12 mouse cellular contexts compared by ENCODE assay signal in the genomic region with DNA sequence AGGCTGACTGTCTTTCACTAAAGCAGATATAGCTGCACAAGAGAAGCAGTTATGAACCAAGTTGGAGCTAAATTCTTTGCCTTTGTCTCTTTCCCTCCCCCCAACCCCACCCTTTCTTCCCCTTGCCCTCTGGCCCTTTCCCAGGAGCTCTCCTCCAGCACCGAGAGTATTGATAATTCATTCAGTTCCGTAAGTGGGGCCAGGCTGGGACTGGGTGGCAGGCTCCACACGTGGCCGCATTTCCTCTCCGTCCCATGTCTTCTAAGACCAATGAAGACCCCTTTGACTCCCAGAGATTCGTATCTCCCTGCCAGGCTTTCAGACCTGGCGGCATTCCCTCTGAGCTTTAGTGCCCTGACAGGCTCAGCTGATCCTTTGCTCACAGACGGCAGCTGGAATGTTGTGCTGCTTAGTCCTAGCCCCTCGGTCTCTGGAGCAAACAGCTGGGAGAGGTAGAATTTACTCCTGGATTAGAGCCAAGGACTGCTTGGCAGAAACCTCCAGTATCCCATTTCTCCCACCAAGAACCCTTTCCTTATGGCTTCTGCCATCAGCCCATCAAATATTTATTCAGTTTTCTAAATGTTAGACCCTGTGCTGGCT. TPM values are rescaled to one million over a fixed set of nuclear protein-coding genes. Genes with fewer than 3 reads are reported as not detected.
DNase-seq lines count a peak whose midpoint lies in the region; ATAC-seq lines count a peak whose summit lies in the region.
"Had no signal": no experiment of that assay in that cellular context is flagged by ENCODE, and none has a peak within 500 bp of the region (broad histone marks: within the 10 kb centered on the region; RNA-seq: fewer than 3 reads in every experiment).

No protein-coding gene starts in this region.

- 49% methylated on average over 9 of the region's 9 CpGs for WGBS in limb, embryonic 12.5 days
- 58% methylated on average over 9 of the region's 9 CpGs for WGBS in limb, embryonic 10.5 days
- 11% methylated on average over 9 of the region's 9 CpGs for WGBS in embryonic facial prominence, embryonic 15.5 days
- 29% methylated on average over 9 of the region's 9 CpGs for WGBS in intestine, embryonic 15.5 days
- 18% methylated on average over 9 of the region's 9 CpGs for WGBS in stomach, embryonic 14.5 days

- no peak overlapping the region for H3K4me3 ChIP-seq in limb, embryonic 12.5 days (replicated peaks)
- no peak overlapping the region for H3K4me3 ChIP-seq in limb, embryonic 10.5 days
- no peak overlapping the region for H3K4me3 ChIP-seq in embryonic facial prominence, embryonic 15.5 days (replicated peaks)
- no peak overlapping the region for H3K4me3 ChIP-seq in intestine, embryonic 15.5 days (replicated peaks)
- no peak overlapping the region for H3K4me3 ChIP-seq in stomach, embryonic 14.5 days (ENCODE audit: low read depth, low read length)
- H3K4me3 ChIP-seq: erythroblast, embryonic 14.5 days; midbrain, embryonic 10.5 days had no signal

- H3K27ac ChIP-seq in limb, embryonic 12.5 days: peak overlapping the region; percentile 47
- H3K27ac ChIP-seq in limb, embryonic 10.5 days: no peak overlapping the region
- H3K27ac ChIP-seq in embryonic facial prominence, embryonic 15.5 days (replicated peaks): peak overlapping the region; percentile 77
- peak overlapping the region; percentile 9 for H3K27ac ChIP-seq in intestine, embryonic 15.5 days
- peak overlapping the region; percentile 68 for H3K27ac ChIP-seq in stomach, embryonic 14.5 days (ENCODE audit: low read length)
- H3K27ac ChIP-seq: midbrain, embryonic 10.5 days had no signal

- peak overlapping the region; percentile 8; the same call in 1 of the 2 replicates for H3K4me2 ChIP-seq in limb, embryonic 12.5 days
- peak overlapping the region; percentile 21; the same call in 1 of the 2 replicates for H3K4me2 ChIP-seq in embryonic facial prominence, embryonic 15.5 days (replicated peaks)
- peak overlapping the region; percentile 18 for H3K4me2 ChIP-seq in intestine, embryonic 15.5 days (replicated peaks)
- H3K4me2 ChIP-seq in stomach, embryonic 14.5 days (replicated peaks; ENCODE audit: low read depth, low read length): no peak overlapping the region

- H3K4me1 ChIP-seq in limb, embryonic 12.5 days (replicated peaks): no peaks in the 10 kb centered on the region; the same call in none of the 2 replicates
- no peaks in the 10 kb centered on the region for H3K4me1 ChIP-seq in limb, embryonic 10.5 days
- H3K4me1 ChIP-seq in embryonic facial prominence, embryonic 15.5 days: peaks cover 37% of the 10 kb centered on the region
- H3K4me1 ChIP-seq in intestine, embryonic 15.5 days (replicated peaks): peaks cover 29% of the 10 kb centered on the region
- H3K4me1 ChIP-seq in stomach, embryonic 14.5 days (ENCODE audit: control insufficient read depth, insufficient read depth, low read length): peaks cover 18% of the 10 kb centered on the region

- H3K27me3 ChIP-seq in limb, embryonic 12.5 days: no peaks in the 10 kb centered on the region
- no peaks in the 10 kb centered on the region for H3K27me3 ChIP-seq in limb, embryonic 10.5 days (ENCODE audit: low read depth, poor library complexity, severe bottlenecking)
- no peaks in the 10 kb centered on the region for H3K27me3 ChIP-seq in embryonic facial prominence, embryonic 15.5 days
- no peaks in the 10 kb centered on the region for H3K27me3 ChIP-seq in intestine, embryonic 15.5 days (replicated peaks)
- no peaks in the 10 kb centered on the region for H3K27me3 ChIP-seq in stomach, embryonic 14.5 days (ENCODE audit: control insufficient read depth, insufficient read depth, low read length)

- no peak overlapping the region for H3K9ac ChIP-seq in limb, embryonic 12.5 days (replicated peaks)
- no peak overlapping the region for H3K9ac ChIP-seq in embryonic facial prominence, embryonic 15.5 days
- H3K9ac ChIP-seq in intestine, embryonic 15.5 days: no peak overlapping the region
- no peak overlapping the region for H3K9ac ChIP-seq in stomach, embryonic 14.5 days (replicated peaks; ENCODE audit: low read depth, low read length)

- no peak for DNase-seq in limb, embryonic 10.5 days (ENCODE audit: low spot score)
- no peak for DNase-seq in cerebellum, adult 9-11 months
- no peak for DNase-seq in thymus, postnatal 0 days (ENCODE audit: low spot score)
- DNase-seq: thymus, adult 2 months had no signal

- no peak; the same call in 1 of the 2 replicates for ATAC-seq in limb, embryonic 12.5 days (ENCODE audit: insufficient number of reproducible peaks, insufficient read depth, low FRiP score, low TSS enrichment, low read depth)
- peak; percentile 81; the same call in 1 of the 2 replicates for ATAC-seq in embryonic facial prominence, embryonic 15.5 days (ENCODE audit: insufficient number of reproducible peaks, low FRiP score, low TSS enrichment, low read depth)
- peak; percentile 53 for ATAC-seq in intestine, embryonic 15.5 days
- peak; percentile 53; the same call in 1 of the 2 replicates for ATAC-seq in stomach, embryonic 14.5 days (ENCODE audit: insufficient number of reproducible peaks, insufficient read depth, low FRiP score, low read depth)
- no peak for ATAC-seq in activated CD4-positive, CD25-positive, alpha-beta regulatory T cell, adult 4 months

- peaks cover 77% of the 10 kb centered on the region for H3K36me3 ChIP-seq in limb, embryonic 12.5 days
- H3K36me3 ChIP-seq in limb, embryonic 10.5 days: peaks cover 88% of the 10 kb centered on the region
- H3K36me3 ChIP-seq in embryonic facial prominence, embryonic 15.5 days: peaks cover 44% of the 10 kb centered on the region
- H3K36me3 ChIP-seq in intestine, embryonic 15.5 days: peaks cover 12% of the 10 kb centered on the region
- peaks cover 42% of the 10 kb centered on the region for H3K36me3 ChIP-seq in stomach, embryonic 14.5 days (ENCODE audit: control insufficient read depth, insufficient read depth, low read length)

- no peaks in the 10 kb centered on the region for H3K9me3 ChIP-seq in limb, embryonic 12.5 days
- no peaks in the 10 kb centered on the region for H3K9me3 ChIP-seq in limb, embryonic 10.5 days (replicated peaks)
- H3K9me3 ChIP-seq in embryonic facial prominence, embryonic 15.5 days (replicated peaks): no peaks in the 10 kb centered on the region
- H3K9me3 ChIP-seq in intestine, embryonic 15.5 days: no peaks in the 10 kb centered on the region
- H3K9me3 ChIP-seq in stomach, embryonic 14.5 days (ENCODE audit: control insufficient read depth, low read depth, low read length): no peaks in the 10 kb centered on the region
- H3K9me3 ChIP-seq: G1E; midbrain, embryonic 10.5 days had no signal

RNA-seq across cellular contexts. Expression of a gene that starts 14.7 kb away (rescaled TPM):
- polyA plus RNA-seq in limb, embryonic 12.5 days (2016; fragmentation: Nextera tagmentation; extraction: Ambion mirVana): 26.6 and 28.1 TPM in 2 replicates
- polyA plus RNA-seq in limb, embryonic 10.5 days (2016; fragmentation: Nextera tagmentation; extraction: Ambion mirVana): 18.9 and 22.2 TPM in 2 replicates
- 24.3 and 29.0 TPM in 2 replicates for polyA plus RNA-seq in embryonic facial prominence, embryonic 15.5 days (2015; fragmentation: Nextera tagmentation; extraction: Ambion mirVana)
- polyA plus RNA-seq in intestine, embryonic 15.5 days (2015; fragmentation: Nextera tagmentation; extraction: Ambion mirVana): 19.8 and 22.6 TPM in 2 replicates
- polyA plus RNA-seq in stomach, embryonic 14.5 days (2014; fragmentation: Nextera tagmentation; extraction: Ambion mirVana): 24.7 and 32.8 TPM in 2 replicates
- polyA plus RNA-seq in activated CD4-positive, CD25-positive, alpha-beta regulatory T cell, adult 4 months (2017; shearing (Covaris generic)): 10 to 100 TPM in 1 of 2 experiments, 1 to 10 TPM in 1; 9.5 to 10.9 TPM
- 18.4 and 21.6 TPM in 2 replicates for polyA plus RNA-seq in thymus, postnatal 0 days (2015; fragmentation: Nextera tagmentation; extraction: Ambion mirVana)

RNA-seq across cellular contexts. Expression of a gene that starts 26.0 kb away (rescaled TPM):
- 34.7 and 35.0 TPM in 2 replicates for polyA plus RNA-seq in limb, embryonic 12.5 days (2016; fragmentation: Nextera tagmentation; extraction: Ambion mirVana)
- 38.6 and 40.8 TPM in 2 replicates for polyA plus RNA-seq in limb, embryonic 10.5 days (2016; fragmentation: Nextera tagmentation; extraction: Ambion mirVana)
- 21.4 and 25.2 TPM in 2 replicates for polyA plus RNA-seq in embryonic facial prominence, embryonic 15.5 days (2015; fragmentation: Nextera tagmentation; extraction: Ambion mirVana)
- 17.4 and 19.9 TPM in 2 replicates for polyA plus RNA-seq in intestine, embryonic 15.5 days (2015; fragmentation: Nextera tagmentation; extraction: Ambion mirVana)
- polyA plus RNA-seq in stomach, embryonic 14.5 days (2014; fragmentation: Nextera tagmentation; extraction: Ambion mirVana): 30.3 and 34.9 TPM in 2 replicates
- 10 to 100 TPM; 11.7 to 14.0 TPM for polyA plus RNA-seq in activated CD4-positive, CD25-positive, alpha-beta regulatory T cell, adult 4 months (2017; shearing (Covaris generic))
- polyA plus RNA-seq in thymus, postnatal 0 days (2015; fragmentation: Nextera tagmentation; extraction: Ambion mirVana): 16.7 and 18.4 TPM in 2 replicates

RNA-seq across cellular contexts. Expression of a gene that starts 35.4 kb away (rescaled TPM):
- 13.1 and 15.3 TPM in 2 replicates for polyA plus RNA-seq in limb, embryonic 12.5 days (2016; fragmentation: Nextera tagmentation; extraction: Ambion mirVana)
- polyA plus RNA-seq in limb, embryonic 10.5 days (2016; fragmentation: Nextera tagmentation; extraction: Ambion mirVana): 6.7 and 10.8 TPM in 2 replicates
- 8.7 and 11.0 TPM in 2 replicates for polyA plus RNA-seq in embryonic facial prominence, embryonic 15.5 days (2015; fragmentation: Nextera tagmentation; extraction: Ambion mirVana)
- 6.2 and 6.9 TPM in 2 replicates for polyA plus RNA-seq in intestine, embryonic 15.5 days (2015; fragmentation: Nextera tagmentation; extraction: Ambion mirVana)
- 12.8 and 14.5 TPM in 2 replicates for polyA plus RNA-seq in stomach, embryonic 14.5 days (2014; fragmentation: Nextera tagmentation; extraction: Ambion mirVana)
- 10 to 100 TPM in 1 of 2 experiments, 1 to 10 TPM in 1; 10.0 to 12.3 TPM for polyA plus RNA-seq in activated CD4-positive, CD25-positive, alpha-beta regulatory T cell, adult 4 months (2017; shearing (Covaris generic))
- 7.1 and 7.3 TPM in 2 replicates for polyA plus RNA-seq in thymus, postnatal 0 days (2015; fragmentation: Nextera tagmentation; extraction: Ambion mirVana)
- polyA plus RNA-seq: erythroblast, embryonic 14.5 days had no signal

RNA-seq across cellular contexts. Expression of a gene that starts 53.2 kb away (rescaled TPM):
- 306 and 310 TPM in 2 replicates for polyA plus RNA-seq in limb, embryonic 12.5 days (2016; fragmentation: Nextera tagmentation; extraction: Ambion mirVana)
- polyA plus RNA-seq in limb, embryonic 10.5 days (2016; fragmentation: Nextera tagmentation; extraction: Ambion mirVana): 365 and 382 TPM in 2 replicates
- polyA plus RNA-seq in embryonic facial prominence, embryonic 15.5 days (2015; fragmentation: Nextera tagmentation; extraction: Ambion mirVana): 265 and 267 TPM in 2 replicates
- polyA plus RNA-seq in intestine, embryonic 15.5 days (2015; fragmentation: Nextera tagmentation; extraction: Ambion mirVana): 205 and 218 TPM in 2 replicates
- polyA plus RNA-seq in stomach, embryonic 14.5 days (2014; fragmentation: Nextera tagmentation; extraction: Ambion mirVana): 229 and 231 TPM in 2 replicates
- polyA plus RNA-seq in activated CD4-positive, CD25-positive, alpha-beta regulatory T cell, adult 4 months (2017; shearing (Covaris generic)): 100 to 1,000 TPM; 163 to 246 TPM
- polyA plus RNA-seq in thymus, postnatal 0 days (2015; fragmentation: Nextera tagmentation; extraction: Ambion mirVana): 310 and 313 TPM in 2 replicates

RNA-seq across cellular contexts. Expression of a gene that starts 56.4 kb away (rescaled TPM):
- 28.9 TPM in 2 replicates for polyA plus RNA-seq in limb, embryonic 12.5 days (2016; fragmentation: Nextera tagmentation; extraction: Ambion mirVana)
- polyA plus RNA-seq in limb, embryonic 10.5 days (2016; fragmentation: Nextera tagmentation; extraction: Ambion mirVana): 8.5 and 12.5 TPM in 2 replicates
- 51.5 and 61.5 TPM in 2 replicates for polyA plus RNA-seq in embryonic facial prominence, embryonic 15.5 days (2015; fragmentation: Nextera tagmentation; extraction: Ambion mirVana)
- polyA plus RNA-seq in intestine, embryonic 15.5 days (2015; fragmentation: Nextera tagmentation; extraction: Ambion mirVana): 108 and 123 TPM in 2 replicates
- 86.2 and 89.6 TPM in 2 replicates for polyA plus RNA-seq in stomach, embryonic 14.5 days (2014; fragmentation: Nextera tagmentation; extraction: Ambion mirVana)
- 1 to 10 TPM; 4.5 to 4.6 TPM for polyA plus RNA-seq in activated CD4-positive, CD25-positive, alpha-beta regulatory T cell, adult 4 months (2017; shearing (Covaris generic))
- 12.6 and 14.3 TPM in 2 replicates for polyA plus RNA-seq in thymus, postnatal 0 days (2015; fragmentation: Nextera tagmentation; extraction: Ambion mirVana)

Comparison
In these comparisons a context has a peak if more than half of its experiments do, and no peak if none do; other contexts are left out.
1. ATAC-seq: peak in embryonic facial prominence, embryonic 15.5 days (single experiment), intestine, embryonic 15.5 days (single experiment) and stomach, embryonic 14.5 days (single experiment); none in limb, embryonic 12.5 days (single experiment) and activated CD4-positive, CD25-positive, alpha-beta regulatory T cell, adult 4 months (single experiment).